Mouse (Mus musculus) hindbrain, embryonic 13.5 days (tissue): ENCODE results near the gene Ccr9. TPM values are rescaled to one million over a fixed set of nuclear protein-coding genes. Genes with fewer than 3 reads are reported as not detected.

Experiments used
- ATAC-seq: fragments of 200-750 bp; cut with Nextera tagmentation; 2 replicates; pipeline ENCODE4 v1.8.0; 2017; ENCODE audit warnings: moderate TSS enrichment; ENCODE audit not compliant: low FRiP score
- H3K27ac ChIP-seq: fragments of 300-500 bp; sonication (generic); 2 replicates; pipeline ENCODE4 v1.5.1; 2015; ENCODE audit warnings: inconsistent platforms, mild to moderate bottlenecking, moderate library complexity
- H3K27me3 ChIP-seq: fragments of 300-500 bp; sonication (generic); 2 replicates; pipeline ENCODE4 v1.6.1; 2015; ENCODE audit warnings: mild to moderate bottlenecking, inconsistent platforms
- H3K36me3 ChIP-seq: fragments of 300-500 bp; sonication (generic); 2 replicates; pipeline ENCODE4 v1.6.1; 2015; ENCODE audit warnings: mild to moderate bottlenecking, inconsistent platforms
- H3K4me1 ChIP-seq: fragments of 300-500 bp; sonication (generic); replicated peaks from 2 replicates; pipeline ENCODE4 v1.6.1; 2015; ENCODE audit warnings: inconsistent platforms
- H3K4me2 ChIP-seq: fragments of 300-500 bp; sonication (generic); 2 replicates; pipeline ENCODE4 v1.6.1; 2015; ENCODE audit warnings: inconsistent platforms, mild to moderate bottlenecking, moderate library complexity
- H3K4me3 ChIP-seq: fragments of 300-500 bp; sonication (generic); 2 replicates; pipeline ENCODE4 v1.5.1; 2015; ENCODE audit warnings: mild to moderate bottlenecking, inconsistent platforms
- H3K9ac ChIP-seq: fragments of 300-500 bp; sonication (generic); 2 replicates; pipeline ENCODE4 v1.6.1; 2015; ENCODE audit warnings: mild to moderate bottlenecking, inconsistent platforms
- H3K9me3 ChIP-seq: fragments of 300-500 bp; sonication (generic); 2 replicates; pipeline ENCODE4 v1.6.1; 2016; ENCODE audit warnings: inconsistent platforms
- WGBS: fragments of 180-500 bp; shearing (Covaris S2); methylation state at CpG from one replicate; pipeline ENCODE4 v1.1.7; 2015; 5-methylcytosine and 5-hydroxymethylcytosine counted together
- polyA plus RNA-seq: library from polyadenylated mRNA; unstranded; fragments of >200 nt; fragmentation: Nextera tagmentation; extraction: Ambion mirVana; gene quantifications from 2 replicates; pipeline ENCODE4 v1.2.1, GENCODE M21; 2015

The Ccr9 gene
- polyA plus RNA-seq, 1 experiment from 2014 or later = 0.23 TPM

DNA sequence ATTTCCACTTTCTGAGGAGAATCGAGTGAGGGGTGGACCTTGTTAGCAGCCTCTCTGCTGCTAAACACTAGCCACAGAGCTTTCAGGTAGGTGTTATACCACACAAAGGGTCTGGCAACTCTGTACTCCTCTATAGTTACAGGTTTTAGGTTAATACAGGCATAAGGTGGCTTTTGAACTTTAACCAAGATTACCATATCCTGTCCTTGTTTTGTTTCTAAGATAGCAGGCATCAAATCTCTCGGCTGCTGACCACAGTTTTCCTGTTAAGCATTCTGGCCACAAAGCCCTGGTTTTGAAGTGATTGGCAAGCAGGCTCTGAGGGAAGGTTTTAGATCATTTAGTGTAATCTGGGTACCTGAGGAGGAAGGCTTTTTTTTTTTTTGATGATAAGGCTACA is 136.1 kb downstream of the Ccr9 start:
- H3K27me3 ChIP-seq = no peaks in the 10 kb centered on the region
- no peak overlapping the region for H3K27ac ChIP-seq
- H3K4me3 ChIP-seq = no peak overlapping the region
- no peak overlapping the region for H3K9ac ChIP-seq
- H3K9me3 ChIP-seq = no peaks in the 10 kb centered on the region
- no peak for ATAC-seq
- no peak overlapping the region for H3K4me2 ChIP-seq
- H3K4me1 ChIP-seq = no peaks in the 10 kb centered on the region
- peaks cover 40% of the 10 kb centered on the region for H3K36me3 ChIP-seq
- WGBS = 87% methylated on average over 2 of the region's 2 CpGs

DNA sequence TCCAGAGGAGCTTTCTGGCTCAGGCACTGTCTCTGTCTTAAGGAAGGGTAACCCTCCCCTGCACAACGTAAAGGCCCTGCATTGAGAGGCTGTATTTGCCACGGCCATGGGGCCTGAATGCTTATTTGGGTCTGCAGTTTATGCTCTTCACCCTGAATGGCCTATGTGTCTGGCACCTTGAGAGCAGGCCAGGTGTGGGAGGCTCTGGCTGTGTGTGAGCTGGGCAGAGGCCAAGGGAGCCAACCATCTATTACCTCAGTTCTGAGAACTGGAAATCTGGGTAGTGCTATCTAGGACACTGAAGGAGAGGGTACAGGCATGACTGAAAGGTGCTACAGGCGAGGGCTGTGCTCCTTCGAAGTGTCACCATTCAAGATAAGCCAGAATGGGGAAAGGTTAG is 136.6 kb downstream of the Ccr9 start:
- Histone ChIP-seq H3K9ac (no peak overlapping the region), H3K4me3 (no peak overlapping the region), H3K4me1 (no peaks in the 10 kb centered on the region), H3K27me3 (no peaks in the 10 kb centered on the region), H3K36me3 (peaks cover 37% of the 10 kb centered on the region), H3K9me3 (no peaks in the 10 kb centered on the region), H3K27ac (no peak overlapping the region), H3K4me2 (no peak overlapping the region)
- 86% methylated on average over 4 of the region's 4 CpGs for WGBS
- no peak for ATAC-seq

DNA sequence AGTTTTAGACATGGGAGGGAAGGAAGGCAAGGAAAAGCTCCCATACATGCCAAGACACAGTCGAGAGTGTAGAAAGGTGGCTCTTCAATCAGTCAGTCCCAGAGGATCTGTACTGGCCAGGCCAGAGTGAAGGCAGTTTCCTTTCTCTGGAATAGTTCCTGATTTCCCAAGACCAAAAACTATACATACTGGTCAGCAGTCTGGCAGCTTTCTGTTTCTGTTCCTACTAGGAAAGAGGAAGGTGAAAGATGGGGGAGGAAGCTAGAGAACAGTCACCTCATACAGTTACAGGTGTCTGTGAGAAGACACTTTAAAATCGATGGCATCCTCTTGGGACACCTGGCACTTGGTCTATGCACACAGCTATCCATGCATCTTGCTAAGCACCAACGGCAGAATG is 137.2 kb downstream of the Ccr9 start:
- no peak overlapping the region for H3K9ac ChIP-seq
- WGBS = 87% methylated on average over 3 of the region's 3 CpGs
- no peaks in the 10 kb centered on the region for H3K27me3 ChIP-seq
- H3K36me3 ChIP-seq = peaks cover 31% of the 10 kb centered on the region
- no peak overlapping the region for H3K4me3 ChIP-seq
- no peaks in the 10 kb centered on the region for H3K4me1 ChIP-seq
- no peak overlapping the region for H3K27ac ChIP-seq
- no peak overlapping the region for H3K4me2 ChIP-seq
- ATAC-seq = no peak
- H3K9me3 ChIP-seq = no peaks in the 10 kb centered on the region

DNA sequence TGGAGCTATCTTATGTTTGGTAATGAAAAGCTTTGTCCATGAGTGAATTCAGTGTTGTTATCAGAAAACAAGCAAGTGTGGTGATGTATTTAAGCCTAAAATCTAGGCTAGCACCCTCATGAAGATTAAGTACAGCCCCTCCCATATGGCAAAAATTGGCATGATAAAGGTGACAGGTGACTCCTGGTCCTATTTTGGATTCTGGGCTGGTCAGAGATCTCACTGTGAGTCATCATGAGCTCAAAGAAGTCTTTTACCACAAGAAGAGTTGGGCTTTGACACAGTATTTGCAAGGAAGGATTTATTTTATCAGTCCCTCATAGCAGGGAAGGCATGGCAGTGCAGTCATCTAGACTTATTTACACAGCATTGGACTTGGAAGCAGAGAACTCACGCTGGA is 137.8 kb downstream of the Ccr9 start:
- Histone ChIP-seq H3K4me3 (no peak overlapping the region), H3K9ac (no peak overlapping the region), H3K9me3 (no peaks in the 10 kb centered on the region), H3K4me2 (no peak overlapping the region), H3K27me3 (no peaks in the 10 kb centered on the region), H3K36me3 (peaks cover 27% of the 10 kb centered on the region), H3K27ac (no peak overlapping the region), H3K4me1 (no peaks in the 10 kb centered on the region)
- WGBS = 97% methylated on average over 1 of the region's 1 CpGs
- no peak for ATAC-seq

DNA sequence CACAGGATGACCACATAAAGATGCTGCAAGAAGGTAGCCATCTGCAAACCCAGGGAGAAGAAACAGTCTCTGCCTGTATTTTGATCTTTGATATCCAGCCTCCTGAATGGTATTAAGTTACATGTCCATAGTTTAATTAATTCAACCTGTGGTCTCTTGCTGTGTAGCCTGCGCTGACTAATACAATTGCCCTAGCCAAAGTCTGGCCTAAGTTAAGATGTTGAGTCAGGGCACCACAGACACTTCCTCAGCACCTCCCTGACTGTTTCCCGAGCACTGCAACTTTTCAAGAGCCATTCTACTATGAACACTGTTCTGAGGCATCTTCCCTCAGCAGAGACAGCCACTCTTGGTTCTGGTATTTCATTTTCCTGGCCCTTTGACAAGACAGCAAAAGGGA is 140.4 kb downstream of the Ccr9 start:
- no peak overlapping the region for H3K9ac ChIP-seq
- peaks cover 45% of the 10 kb centered on the region for H3K36me3 ChIP-seq
- no peaks in the 10 kb centered on the region for H3K4me1 ChIP-seq
- whole genome bisulfite sequencing = 88% methylated on average over 2 of the region's 2 CpGs
- H3K27ac ChIP-seq = no peak overlapping the region
- no peaks in the 10 kb centered on the region for H3K9me3 ChIP-seq
- H3K27me3 ChIP-seq = no peaks in the 10 kb centered on the region
- no peak overlapping the region for H3K4me2 ChIP-seq
- no peak overlapping the region for H3K4me3 ChIP-seq
- no peak for ATAC-seq

DNA sequence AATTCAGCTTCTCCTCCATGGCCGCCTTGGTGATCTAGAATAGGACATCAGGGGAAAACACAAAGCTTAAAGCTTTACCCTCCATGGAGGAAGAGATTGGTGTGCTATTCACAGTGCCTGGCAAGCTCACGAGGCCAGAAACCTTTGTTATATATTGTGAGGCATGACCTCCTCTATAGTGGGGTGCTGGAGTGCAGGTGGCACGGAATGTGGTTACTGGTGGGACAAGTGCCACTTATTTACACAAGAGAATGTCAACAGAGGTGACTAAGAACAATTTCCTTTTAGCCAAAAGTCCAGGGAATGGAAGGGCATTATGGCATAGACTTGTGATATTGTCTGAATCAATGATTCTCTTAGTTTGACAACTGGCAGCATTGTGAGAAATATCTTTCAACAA is 148.4 kb downstream of the Ccr9 start:
- 90% methylated on average over 3 of the region's 3 CpGs for WGBS
- H3K27me3 ChIP-seq = no peaks in the 10 kb centered on the region
- peaks cover 85% of the 10 kb centered on the region for H3K36me3 ChIP-seq
- no peak for ATAC-seq
- no peak overlapping the region for H3K4me3 ChIP-seq
- no peaks in the 10 kb centered on the region for H3K9me3 ChIP-seq
- H3K27ac ChIP-seq = no peak overlapping the region
- H3K9ac ChIP-seq = no peak overlapping the region
- H3K4me1 ChIP-seq = no peaks in the 10 kb centered on the region
- H3K4me2 ChIP-seq = no peak overlapping the region

DNA sequence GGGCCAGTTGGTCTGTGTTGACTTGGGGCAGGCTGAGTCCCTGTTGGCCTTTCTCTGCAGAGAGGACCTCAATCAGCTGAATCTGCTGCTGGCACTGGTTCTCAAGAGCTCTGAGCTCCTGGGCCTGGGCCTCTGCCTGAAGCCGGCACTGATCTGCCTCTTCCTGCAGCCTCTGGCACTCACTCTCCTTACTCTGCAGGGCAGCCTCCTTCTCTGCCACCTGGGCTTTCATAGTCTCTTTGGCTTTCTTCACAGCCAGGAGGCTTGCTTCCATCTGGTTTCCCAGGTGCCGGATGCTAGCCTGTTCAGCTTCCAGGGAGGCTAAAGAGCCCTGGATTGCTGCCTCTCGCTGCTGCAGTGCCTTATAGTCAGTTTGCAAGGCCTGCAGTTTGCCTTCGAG is 150.7 kb downstream of the Ccr9 start:
- Histone ChIP-seq H3K9ac (no peak overlapping the region), H3K4me3 (no peak overlapping the region), H3K27ac (no peak overlapping the region), H3K4me2 (no peak overlapping the region), H3K36me3 (peaks cover 72% of the 10 kb centered on the region), H3K9me3 (no peaks in the 10 kb centered on the region), H3K4me1 (no peaks in the 10 kb centered on the region), H3K27me3 (no peaks in the 10 kb centered on the region)
- ATAC-seq = no peak
- WGBS = 96% methylated on average over 4 of the region's 4 CpGs

Other genes starting within 250 kb of the Ccr9 start
- gene Limd1, start 199.7 kb upstream of the Ccr9 start, polyA plus RNA-seq = 17.3 and 18.1 TPM in 2 replicates
- 50.4 and 52.4 TPM in 2 replicates for gene Sacm1l, start 148.7 kb upstream of the Ccr9 start, polyA plus RNA-seq
- 0.34 and 0.41 TPM in 2 replicates for gene Slc6a20b, start 45.9 kb upstream of the Ccr9 start, polyA plus RNA-seq
- gene Slc6a20a, start 446 bp downstream of the Ccr9 start, polyA plus RNA-seq = 5.6 and 6.3 TPM in 2 replicates
- gene Lztfl1, start 39.3 kb downstream of the Ccr9 start, polyA plus RNA-seq = 57.2 and 60.3 TPM in 2 replicates
- gene Cxcr6, start 128.0 kb downstream of the Ccr9 start, polyA plus RNA-seq = 0.12 TPM in 1 of 2 replicates, not detected in the other
- gene Fyco1, start 173.5 kb downstream of the Ccr9 start, polyA plus RNA-seq = 11.7 and 12.0 TPM in 2 replicates
- gene Xcr1, start 183.6 kb downstream of the Ccr9 start, polyA plus RNA-seq = 0.08 and 0.17 TPM in 2 replicates